Mouse (Mus musculus): ENCODE data around the gene Washc3. TPM values are rescaled to one million over a fixed set of nuclear protein-coding genes. Genes with fewer than 3 reads are reported as not detected.

The Washc3 gene
- polyA plus RNA-seq, 1 experiment, result 1.1 TPM

DNA sequence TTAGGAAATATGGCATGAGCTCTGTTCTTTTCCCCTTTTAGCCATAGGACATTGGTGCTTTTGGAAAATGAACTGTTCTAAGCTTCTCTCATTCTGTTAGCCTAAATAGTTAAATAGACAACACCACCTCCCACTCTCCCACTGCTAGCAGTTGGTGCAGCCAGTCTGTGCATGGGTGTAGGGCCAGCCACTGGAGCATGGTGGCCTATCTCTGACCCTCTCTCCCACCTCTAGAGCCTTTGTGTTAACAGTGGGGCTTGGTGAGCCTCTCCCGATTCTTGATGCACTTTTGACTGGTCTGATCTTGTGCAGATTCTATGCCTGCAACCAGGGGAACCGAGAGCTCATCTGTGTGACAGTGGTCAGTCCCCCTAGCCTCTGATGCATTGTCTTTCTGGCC is 31.9 kb downstream of the Washc3 start:
- TF ChIP-seq GATA1 (IDR thresholded peaks at IDR 0.05; ENCODE audit: low read length) (no peak), TAL1 (IDR thresholded peaks at IDR 0.05; ENCODE audit: low read length) (no peak)
- Histone ChIP-seq H3K36me3 (ENCODE audit: control insufficient read depth) (peaks cover 11% of the 10 kb centered on the region), H3K9me3 (ENCODE audit: control insufficient read depth, low read length) (no peaks in the 10 kb centered on the region), H3K27me3 (ENCODE audit: control insufficient read depth) (no peaks in the 10 kb centered on the region), H3K4me3 (replicated peaks) (no peak overlapping the region), H3K4me1 (ENCODE audit: control insufficient read depth) (no peaks in the 10 kb centered on the region; the same call in 1 of the 2 replicates)

- TF ChIP-seq GATA1 (IDR thresholded peaks at IDR 0.05; ENCODE audit: low read length), result no peak
- Histone ChIP-seq H3K27me3 (ENCODE audit: control insufficient read depth) (no peaks in the 10 kb centered on the region), H3K4me1 (ENCODE audit: control insufficient read depth) (no peaks in the 10 kb centered on the region), H3K36me3 (ENCODE audit: control insufficient read depth) (peaks cover 6% of the 10 kb centered on the region), H3K9me3 (ENCODE audit: control insufficient read depth, low read length) (no peaks in the 10 kb centered on the region), H3K4me3 (replicated peaks) (no peak overlapping the region)
Observed at GRCm38 (mm10) chr10:88244681-88245080, 43.8 kb downstream of the Washc3 start.

DNA sequence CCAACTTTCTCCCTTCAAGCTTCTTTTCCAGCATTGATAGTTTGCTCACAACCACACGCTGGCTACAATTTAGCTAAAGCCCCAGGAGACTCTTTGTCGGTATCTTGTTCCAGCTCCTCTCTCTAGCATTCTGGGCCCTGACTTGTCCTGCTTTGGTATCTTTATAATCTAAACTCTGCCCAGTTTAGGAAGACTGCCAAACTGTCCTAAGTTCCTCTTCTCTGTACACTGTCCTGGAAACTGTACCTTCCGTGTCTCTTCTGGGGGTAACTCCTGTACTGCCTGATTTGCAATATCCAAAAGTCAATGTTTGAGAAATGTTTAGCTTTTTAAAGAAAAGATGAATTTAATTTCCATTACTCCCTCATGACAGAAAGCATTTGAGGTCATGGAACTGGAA is 49.4 kb downstream of the Washc3 start:
- no peaks in the 10 kb centered on the region for H3K27me3 ChIP-seq (ENCODE audit: control insufficient read depth)
- H3K4me3 ChIP-seq (replicated peaks), result no peak overlapping the region
- no peaks in the 10 kb centered on the region for H3K36me3 ChIP-seq (ENCODE audit: control insufficient read depth)
- no peaks in the 10 kb centered on the region for H3K4me1 ChIP-seq (ENCODE audit: control insufficient read depth)
- TF ChIP-seq GATA1 (IDR thresholded peaks at IDR 0.05; ENCODE audit: low read length), result no peak
- no peak for TF ChIP-seq TAL1 (IDR thresholded peaks at IDR 0.05; ENCODE audit: low read length)
- H3K9me3 ChIP-seq (ENCODE audit: control insufficient read depth, low read length), result no peaks in the 10 kb centered on the region

GRCm38 (mm10) chr10:88252121-88252862 is 51.4 kb downstream of the Washc3 start:
- Histone ChIP-seq H3K4me1 (ENCODE audit: control insufficient read depth) (no peaks in the 10 kb centered on the region), H3K9me3 (ENCODE audit: control insufficient read depth, low read length) (no peaks in the 10 kb centered on the region), H3K36me3 (ENCODE audit: control insufficient read depth) (no peaks in the 10 kb centered on the region), H3K4me3 (replicated peaks) (no peak overlapping the region), H3K27me3 (ENCODE audit: control insufficient read depth) (no peaks in the 10 kb centered on the region)
- no peak for TF ChIP-seq GATA1 (IDR thresholded peaks at IDR 0.05; ENCODE audit: low read length)
- TF ChIP-seq TAL1 (IDR thresholded peaks at IDR 0.05; ENCODE audit: low read length), result no peak

- no peaks in the 10 kb centered on the region for H3K36me3 ChIP-seq (ENCODE audit: control insufficient read depth)
- no peaks in the 10 kb centered on the region for H3K9me3 ChIP-seq (ENCODE audit: control insufficient read depth, low read length)
- H3K4me1 ChIP-seq (ENCODE audit: control insufficient read depth), result no peaks in the 10 kb centered on the region
- TF ChIP-seq TAL1 (IDR thresholded peaks at IDR 0.05; ENCODE audit: low read length) (no peak), GATA1 (IDR thresholded peaks at IDR 0.05; ENCODE audit: low read length) (no peak)
- no peak overlapping the region for H3K4me3 ChIP-seq (replicated peaks)
- no peaks in the 10 kb centered on the region for H3K27me3 ChIP-seq (ENCODE audit: control insufficient read depth)
Observed at GRCm38 (mm10) chr10:88255556-88255955, 54.7 kb downstream of the Washc3 start.

DNA sequence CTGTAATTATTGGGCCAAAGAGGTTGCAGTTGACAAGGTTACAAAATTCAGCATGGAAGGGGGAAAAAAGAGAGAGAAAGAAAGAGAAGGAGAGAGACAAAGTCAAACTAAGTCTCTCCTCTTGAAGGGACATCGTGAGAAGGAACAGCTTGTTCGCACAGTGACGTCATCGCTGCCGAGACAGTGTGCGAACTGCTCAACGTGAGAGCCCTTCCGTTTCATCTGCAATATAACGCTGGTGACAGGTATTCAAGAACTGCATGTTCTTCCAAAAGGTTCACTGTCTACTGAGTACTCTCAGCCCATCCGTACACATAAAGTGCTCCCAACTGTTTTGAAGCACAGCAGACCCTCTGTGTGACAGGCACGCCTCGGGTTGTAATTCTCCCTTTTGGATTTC is 59.4 kb downstream of the Washc3 start:
- Histone ChIP-seq H3K4me3 (replicated peaks) (no peak overlapping the region), H3K36me3 (ENCODE audit: control insufficient read depth) (no peaks in the 10 kb centered on the region), H3K4me1 (ENCODE audit: control insufficient read depth) (no peaks in the 10 kb centered on the region), H3K9me3 (ENCODE audit: control insufficient read depth, low read length) (no peaks in the 10 kb centered on the region), H3K27me3 (ENCODE audit: control insufficient read depth) (no peaks in the 10 kb centered on the region)
- TF ChIP-seq GATA1 (IDR thresholded peaks at IDR 0.05; ENCODE audit: low read length), result no peak
- no peak for TF ChIP-seq TAL1 (IDR thresholded peaks at IDR 0.05; ENCODE audit: low read length)

- no peak for TF ChIP-seq GATA1 (IDR thresholded peaks at IDR 0.05; ENCODE audit: low read length)
- no peak for TF ChIP-seq TAL1 (IDR thresholded peaks at IDR 0.05; ENCODE audit: low read length)
- Histone ChIP-seq H3K4me3 (replicated peaks) (no peak overlapping the region), H3K27me3 (ENCODE audit: control insufficient read depth) (no peaks in the 10 kb centered on the region)
Observed at GRCm38 (mm10) chr10:88261186-88261585, 60.3 kb downstream of the Washc3 start.

DNA sequence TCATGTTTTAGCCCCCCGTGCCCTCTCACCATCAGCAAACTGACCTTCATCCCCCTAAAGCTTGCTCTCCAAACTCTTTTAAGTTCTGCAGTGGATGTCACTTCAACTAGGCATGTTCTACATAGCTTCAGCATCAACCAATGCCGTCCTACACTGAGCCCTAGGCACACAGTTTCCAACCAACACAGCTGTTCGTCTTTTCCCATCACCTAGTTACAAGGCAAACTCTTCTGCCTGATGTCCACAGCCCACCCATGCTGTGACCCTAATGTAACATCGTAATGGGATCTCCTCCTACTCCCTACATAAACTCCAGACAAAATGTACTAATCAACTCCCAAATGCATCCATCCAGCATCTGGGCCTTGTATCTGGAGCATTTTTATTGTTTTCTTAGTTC is 62.5 kb downstream of the Washc3 start:
- H3K36me3 ChIP-seq (ENCODE audit: control insufficient read depth), result no peaks in the 10 kb centered on the region
- no peaks in the 10 kb centered on the region for H3K9me3 ChIP-seq (ENCODE audit: control insufficient read depth, low read length)
- H3K4me3 ChIP-seq (replicated peaks), result no peak overlapping the region
- TF ChIP-seq TAL1 (IDR thresholded peaks at IDR 0.05; ENCODE audit: low read length), result no peak
- TF ChIP-seq GATA1 (IDR thresholded peaks at IDR 0.05; ENCODE audit: low read length), result no peak
- no peaks in the 10 kb centered on the region for H3K4me1 ChIP-seq (ENCODE audit: control insufficient read depth)
- H3K27me3 ChIP-seq (ENCODE audit: control insufficient read depth), result no peaks in the 10 kb centered on the region

More at GRCm38 (mm10) chr10:88261186-88261585, 60.3 kb downstream of the Washc3 start:
- H3K36me3 ChIP-seq (ENCODE audit: control insufficient read depth), result no peaks in the 10 kb centered on the region
- no peaks in the 10 kb centered on the region for H3K4me1 ChIP-seq (ENCODE audit: control insufficient read depth)
- H3K9me3 ChIP-seq (ENCODE audit: control insufficient read depth, low read length), result no peaks in the 10 kb centered on the region

GRCm38 (mm10) chr10:88274045-88274444 is 73.2 kb downstream of the Washc3 start:
- Histone ChIP-seq H3K36me3 (ENCODE audit: control insufficient read depth) (no peaks in the 10 kb centered on the region), H3K4me3 (replicated peaks) (no peak overlapping the region), H3K9me3 (ENCODE audit: control insufficient read depth, low read length) (no peaks in the 10 kb centered on the region), H3K4me1 (ENCODE audit: control insufficient read depth) (no peaks in the 10 kb centered on the region), H3K27me3 (ENCODE audit: control insufficient read depth) (no peaks in the 10 kb centered on the region)
- TF ChIP-seq GATA1 (IDR thresholded peaks at IDR 0.05; ENCODE audit: low read length) (no peak), TAL1 (IDR thresholded peaks at IDR 0.05; ENCODE audit: low read length) (no peak)

DNA sequence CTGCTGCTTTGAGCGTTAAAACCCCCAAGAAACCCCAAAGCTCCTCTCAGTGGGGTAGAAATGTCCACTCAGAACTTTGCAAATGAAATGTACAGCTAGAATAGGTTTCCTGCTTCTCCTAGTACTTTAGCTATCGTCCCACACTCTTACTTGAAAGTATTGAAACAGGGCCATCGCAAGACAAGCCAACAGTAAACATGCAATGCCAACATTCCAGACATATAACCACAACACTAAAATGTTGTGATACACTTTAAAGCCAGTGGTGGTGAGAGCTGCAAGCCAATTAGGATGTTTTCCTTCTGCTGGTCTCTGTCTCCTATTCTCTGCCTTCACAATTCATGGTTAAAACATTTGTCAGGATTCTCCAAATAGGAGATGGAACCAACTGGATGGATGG is 80.8 kb downstream of the Washc3 start:
- Histone ChIP-seq H3K9me3 (ENCODE audit: control insufficient read depth, low read length) (no peaks in the 10 kb centered on the region), H3K27me3 (ENCODE audit: control insufficient read depth) (no peaks in the 10 kb centered on the region), H3K4me3 (replicated peaks) (no peak overlapping the region), H3K36me3 (ENCODE audit: control insufficient read depth) (no peaks in the 10 kb centered on the region), H3K4me1 (ENCODE audit: control insufficient read depth) (no peaks in the 10 kb centered on the region)
- TF ChIP-seq TAL1 (IDR thresholded peaks at IDR 0.05; ENCODE audit: low read length) (no peak), GATA1 (IDR thresholded peaks at IDR 0.05; ENCODE audit: low read length) (no peak)
